Mouse (Mus musculus) C2C12 (cell line): ENCODE data around the gene Rfx5. TPM values are rescaled to one million over a fixed set of nuclear protein-coding genes. Genes with fewer than 3 reads are reported as not detected.

Experiments used
- H3K27me3 ChIP-seq: one replicate; pipeline ENCODE4 v1.6.1; 2011; ENCODE audit not compliant: control insufficient read depth, insufficient read depth, insufficient read length
- H3K36me3 ChIP-seq: one replicate; pipeline ENCODE4 v1.6.1; 2011; ENCODE audit not compliant: control insufficient read depth, insufficient read depth
- H3K4me3 ChIP-seq: one replicate; pipeline ENCODE4 v1.5.1; 2011; ENCODE audit warnings: mild to moderate bottlenecking, control low read depth; ENCODE audit not compliant: poor library complexity, insufficient read depth, severe bottlenecking
- H3K79me2 ChIP-seq: one replicate; pipeline ENCODE4 v1.6.1; 2011; ENCODE audit not compliant: control insufficient read depth, insufficient read depth
- H3K79me3 ChIP-seq: one replicate; pipeline ENCODE4 v1.6.1; 2011; ENCODE audit warnings: low read depth, control low read depth
- H3ac ChIP-seq: one replicate; pipeline ENCODE3; 2011; ENCODE audit warnings: low read depth; ENCODE audit not compliant: control insufficient read depth, insufficient read length
- CEBPB ChIP-seq: IDR thresholded peaks from one replicate; pipeline ENCODE4 v1.6.1; 2011; ENCODE audit warnings: low read depth, mild to moderate bottlenecking, control low read depth, moderate library complexity
- CTCF ChIP-seq: IDR thresholded peaks from one replicate; pipeline ENCODE4 v1.5.1; 2011; ENCODE audit not compliant: control insufficient read depth, insufficient read depth, insufficient read length
- FOSL1 ChIP-seq: IDR thresholded peaks from one replicate; pipeline ENCODE4 v1.8.0; 2011; ENCODE audit warnings: mild to moderate bottlenecking, low read length; ENCODE audit not compliant: poor library complexity, insufficient read depth, severe bottlenecking
- MAX ChIP-seq: IDR thresholded peaks from one replicate; pipeline ENCODE4 v1.6.1; 2011; ENCODE audit warnings: mild to moderate bottlenecking, control low read depth
- MYOD1 ChIP-seq: IDR thresholded peaks from one replicate; pipeline ENCODE4 v1.6.1; 2011; ENCODE audit warnings: low read depth; ENCODE audit not compliant: control insufficient read depth, insufficient read length
- MYOG ChIP-seq: IDR thresholded peaks from one replicate; pipeline ENCODE4 v1.6.1; 2011; ENCODE audit not compliant: control insufficient read depth, insufficient read length; ENCODE audit errors: extremely low read depth
- USF1 ChIP-seq: IDR thresholded peaks from one replicate; pipeline ENCODE4 v1.6.1; 2011; ENCODE audit warnings: low read depth, mild to moderate bottlenecking, control low read depth, moderate library complexity
- polyA plus RNA-seq: library from polyadenylated mRNA; unstranded; fragments of >200 nt; fragmentation: generic; extraction: Trizol; gene quantifications from one replicate; pipeline ENCODE4 v1.2.1, GENCODE M21; 2012; ENCODE audit warnings: missing spikeins

The Rfx5 gene
- polyA plus RNA-seq, 1 experiment: 3.0 TPM

- Histone ChIP-seq H3K79me2 (peaks cover 39% of the 10 kb centered on the region), H3K36me3 (peaks cover 4% of the 10 kb centered on the region), H3K27me3 (no peaks in the 10 kb centered on the region), H3ac (no peak overlapping the region), H3K4me3 (no peak overlapping the region), H3K79me3 (peaks cover 28% of the 10 kb centered on the region)
- TF ChIP-seq FOSL1 (no peak), CTCF (no peak), MYOG (no peak), MAX (no peak), USF1 (no peak), MYOD1 (no peak), CEBPB (no peak)
Observed at GRCm38 (mm10) chr3:94973620-94974019, 19.7 kb downstream of the Rfx5 start.

GRCm38 (mm10) chr3:94974026-94974527 is 20.2 kb downstream of the Rfx5 start:
- TF ChIP-seq CEBPB (no peak), CTCF (no peak), FOSL1 (no peak), MAX (no peak), MYOD1 (no peak)
- H3K79me2 ChIP-seq: peaks cover 43% of the 10 kb centered on the region
- H3K79me3 ChIP-seq: peaks cover 28% of the 10 kb centered on the region
- peak overlapping the region; percentile 57 for H3ac ChIP-seq
- H3K36me3 ChIP-seq: peaks cover 4% of the 10 kb centered on the region
- peak overlapping the region; percentile 71 for H3K4me3 ChIP-seq
- no peaks in the 10 kb centered on the region for H3K27me3 ChIP-seq

DNA sequence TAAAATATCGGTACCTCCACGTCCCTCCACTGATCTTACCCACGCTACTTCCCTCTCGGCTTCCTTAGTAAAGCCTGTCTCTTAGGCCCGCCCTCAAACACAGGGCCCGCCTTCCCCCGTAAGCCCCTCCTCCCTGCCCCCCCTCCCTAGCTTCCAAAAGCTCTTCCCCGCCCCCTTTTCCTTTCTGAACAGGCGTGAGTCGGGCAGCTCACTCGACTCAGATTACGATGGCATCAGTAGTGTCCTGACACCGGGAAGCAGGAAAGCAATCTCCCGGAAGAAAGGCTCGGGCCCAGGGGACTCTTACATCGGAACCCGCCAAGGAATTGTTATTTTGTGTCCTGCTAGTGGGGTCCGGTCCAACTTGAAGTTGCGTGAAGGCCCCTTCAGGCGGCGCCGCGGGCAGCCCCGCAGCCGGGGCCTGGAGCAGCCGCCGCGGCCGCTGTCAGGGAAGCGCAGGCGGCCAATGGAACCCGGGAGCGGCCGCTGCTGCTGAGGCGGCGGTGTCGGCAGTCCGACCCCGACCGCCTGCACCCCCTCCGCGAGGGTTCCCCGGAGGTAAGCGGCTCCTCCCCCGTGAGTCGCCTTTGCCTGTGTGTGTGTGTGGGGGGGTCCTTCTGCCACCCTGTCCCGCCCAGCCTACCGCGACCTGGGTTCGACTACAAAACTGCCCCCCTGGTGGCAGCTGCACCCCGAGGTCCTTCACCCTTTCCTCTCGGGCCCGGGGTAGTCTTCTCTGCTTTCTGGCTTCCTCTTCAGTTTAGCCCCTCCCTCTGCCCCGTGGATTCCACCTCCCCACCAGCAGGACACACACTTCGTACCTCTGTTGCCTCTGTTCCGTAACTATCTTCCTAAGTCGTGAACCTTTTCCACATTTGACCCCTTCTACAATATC is 20.9 kb downstream of the Rfx5 start, which contains the start of gene Pi4kb:
Pi4kb (plus strand) TSS at position 204 of the 895 bp plus-strand sequence.
- peaks cover 50% of the 10 kb centered on the region for H3K79me2 ChIP-seq
- peak within 1 kb of the TSS; percentile 90 for H3ac ChIP-seq
- H3K4me3 ChIP-seq: peak within 1 kb of the TSS; percentile 71
- H3K79me3 ChIP-seq: peaks cover 30% of the 10 kb centered on the region
- TF ChIP-seq MYOD1 (no peak), CEBPB (no peak), MAX (peak; percentile 91), MYOG (no peak)
- H3K27me3 ChIP-seq: no peaks in the 10 kb centered on the region
- H3K36me3 ChIP-seq: peaks cover 4% of the 10 kb centered on the region

DNA sequence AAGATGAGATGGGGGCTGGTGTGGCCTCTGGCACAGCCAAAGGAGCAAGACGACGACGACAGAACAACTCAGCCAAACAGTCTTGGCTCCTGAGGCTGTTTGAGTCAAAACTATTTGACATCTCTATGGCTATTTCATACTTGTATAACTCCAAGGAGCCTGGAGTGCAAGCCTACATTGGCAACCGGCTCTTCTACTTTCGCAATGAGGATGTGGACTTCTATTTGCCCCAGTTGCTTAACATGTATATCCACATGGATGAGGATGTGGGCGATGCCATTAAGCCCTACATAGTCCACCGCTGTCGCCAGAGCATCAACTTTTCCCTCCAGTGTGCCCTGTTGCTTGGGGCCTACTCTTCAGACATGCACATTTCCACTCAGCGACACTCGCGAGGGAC is 30.4 kb downstream of the Rfx5 start:
- H3ac ChIP-seq: no peak overlapping the region
- peaks cover 39% of the 10 kb centered on the region for H3K36me3 ChIP-seq
- H3K27me3 ChIP-seq: no peaks in the 10 kb centered on the region
- peaks cover 60% of the 10 kb centered on the region for H3K79me2 ChIP-seq
- no peak overlapping the region for H3K4me3 ChIP-seq
- H3K79me3 ChIP-seq: peaks cover 13% of the 10 kb centered on the region
- TF ChIP-seq USF1: no peak

DNA sequence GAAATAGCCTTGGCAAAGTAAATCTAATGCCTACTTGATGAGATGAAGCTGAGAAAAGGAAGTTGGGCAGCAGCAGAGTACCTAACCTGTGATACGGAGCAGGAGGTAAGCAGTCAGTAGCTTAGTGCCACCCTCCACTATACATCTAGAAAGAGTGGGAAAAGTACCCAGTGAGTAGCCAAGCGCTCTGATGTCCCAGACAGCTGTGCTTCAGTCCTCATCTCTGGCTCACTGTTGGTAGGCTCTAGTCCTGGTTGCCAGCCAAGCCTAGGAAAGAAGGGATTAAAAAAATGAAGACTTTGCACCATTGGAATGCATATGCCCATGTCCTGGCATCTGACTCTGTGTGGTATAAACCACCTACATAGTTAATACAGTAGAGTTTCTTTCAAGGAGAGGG is 31.6 kb downstream of the Rfx5 start:
- H3K36me3 ChIP-seq: peaks cover 51% of the 10 kb centered on the region
- H3K27me3 ChIP-seq: no peaks in the 10 kb centered on the region
- peaks cover 9% of the 10 kb centered on the region for H3K79me3 ChIP-seq
- TF ChIP-seq CTCF (no peak), CEBPB (no peak), FOSL1 (no peak), MYOG (no peak), MAX (no peak), USF1 (no peak)
- H3K79me2 ChIP-seq: peaks cover 48% of the 10 kb centered on the region
- H3K4me3 ChIP-seq: no peak overlapping the region
- no peak overlapping the region for H3ac ChIP-seq

DNA sequence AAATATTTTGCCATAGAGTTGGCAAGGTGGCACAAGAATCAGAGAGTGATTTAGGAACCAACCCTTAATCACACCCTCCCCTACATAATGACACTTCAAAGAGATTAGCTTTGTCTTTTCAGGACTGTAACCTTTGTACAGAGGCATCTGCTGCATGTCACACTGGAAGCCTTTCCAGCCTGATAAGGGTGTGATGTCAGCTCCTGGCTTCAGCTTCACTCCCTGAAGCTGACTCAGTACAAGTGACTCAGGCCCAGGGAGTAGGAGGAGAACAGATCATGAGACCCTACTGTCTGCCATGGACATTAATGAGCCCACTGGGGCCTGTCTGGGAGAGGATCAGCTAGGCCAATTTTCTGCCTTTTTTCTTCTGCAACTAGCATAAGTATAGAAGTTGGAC is 33.7 kb downstream of the Rfx5 start:
- Histone ChIP-seq H3ac (no peak overlapping the region), H3K4me3 (no peak overlapping the region), H3K36me3 (peaks cover 52% of the 10 kb centered on the region), H3K27me3 (no peaks in the 10 kb centered on the region), H3K79me2 (peaks cover 29% of the 10 kb centered on the region), H3K79me3 (peaks cover 7% of the 10 kb centered on the region)
- TF ChIP-seq FOSL1: peak; percentile 36
- TF ChIP-seq MYOD1: no peak
- TF ChIP-seq MAX: no peak
- TF ChIP-seq USF1: peak; percentile 12
- no peak for TF ChIP-seq MYOG
- no peak for TF ChIP-seq CEBPB
- TF ChIP-seq CTCF: no peak
